Mouse (Mus musculus): Measurements from ENCODE around the gene Ess2. TPM values are rescaled to one million over a fixed set of nuclear protein-coding genes. Genes with fewer than 3 reads are reported as not detected.
"Not testable (repeated sequence)": the region's sequence is repeated elsewhere in the genome, so short reads cannot be mapped to it uniquely, and the experiment has no call there.

Ess2 gene
- polyA plus RNA-seq (2014; fragmentation: Nextera tagmentation; extraction: Ambion mirVana): 50.2 and 54.3 TPM in 2 replicates

DNA sequence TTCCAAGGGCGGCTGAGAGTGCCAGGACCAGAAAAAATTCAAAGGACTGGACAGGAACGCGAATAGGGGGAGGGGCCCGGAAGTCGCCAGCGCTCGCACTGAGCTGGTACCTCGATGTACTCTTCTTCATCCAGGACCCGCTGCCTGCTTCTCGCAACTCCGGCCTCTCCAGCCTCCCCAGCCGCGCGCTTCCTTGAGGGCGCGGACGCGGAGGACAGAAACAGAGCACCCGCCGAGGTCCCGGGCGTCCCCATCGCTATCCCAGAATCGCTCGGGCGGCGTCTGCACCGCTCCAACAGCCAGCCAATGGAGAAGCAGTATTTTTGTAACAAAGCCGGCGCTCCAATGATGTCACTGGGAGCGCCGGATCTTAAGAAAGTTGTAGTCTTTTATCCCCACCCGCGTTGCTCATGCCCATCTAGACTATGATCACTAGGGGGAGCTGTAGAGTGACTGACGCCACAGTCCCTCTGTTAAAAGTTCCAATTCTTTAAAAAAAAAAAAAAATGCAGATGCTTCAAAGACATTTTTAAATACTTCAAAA is at the start of gene Ess2:
Gene Ess2 (minus strand): TSS at position 297 of the 544 bp plus-strand sequence.
- H3K9me3 ChIP-seq (ENCODE audit: control insufficient read depth, low read length): no peaks in the 10 kb centered on the region
- peaks cover 12% of the 10 kb centered on the region; the same call in 1 of the 2 replicates for H3K4me1 ChIP-seq (replicated peaks; ENCODE audit: control insufficient read depth, insufficient read depth, low read length)
- DNase-seq (ENCODE audit: low spot score) (peak; percentile 91), ATAC-seq (replicated peaks; ENCODE audit: low FRiP score) (peak; percentile 97)
- H3K36me3 ChIP-seq (ENCODE audit: control insufficient read depth, insufficient read depth, low read length): no peaks in the 10 kb centered on the region; the same call in 1 of the 2 replicates
- peak within 1 kb of the TSS; percentile 92 for H3K9ac ChIP-seq (ENCODE audit: low read length)
- H3K4me2 ChIP-seq (ENCODE audit: low read depth, low read length, severe bottlenecking): peak within 1 kb of the TSS; percentile 92
- peak within 1 kb of the TSS; percentile 65; the same call in 1 of the 2 replicates for H3K27ac ChIP-seq (ENCODE audit: low read depth, low read length)
- H3K4me3 ChIP-seq (ENCODE audit: low read depth, low read length): peak within 1 kb of the TSS; percentile 80
- peaks cover 43% of the 10 kb centered on the region for H3K27me3 ChIP-seq (ENCODE audit: control insufficient read depth, insufficient read depth, low read length)
- 0% methylated on average over 35 of the region's 35 CpGs for WGBS

DNA sequence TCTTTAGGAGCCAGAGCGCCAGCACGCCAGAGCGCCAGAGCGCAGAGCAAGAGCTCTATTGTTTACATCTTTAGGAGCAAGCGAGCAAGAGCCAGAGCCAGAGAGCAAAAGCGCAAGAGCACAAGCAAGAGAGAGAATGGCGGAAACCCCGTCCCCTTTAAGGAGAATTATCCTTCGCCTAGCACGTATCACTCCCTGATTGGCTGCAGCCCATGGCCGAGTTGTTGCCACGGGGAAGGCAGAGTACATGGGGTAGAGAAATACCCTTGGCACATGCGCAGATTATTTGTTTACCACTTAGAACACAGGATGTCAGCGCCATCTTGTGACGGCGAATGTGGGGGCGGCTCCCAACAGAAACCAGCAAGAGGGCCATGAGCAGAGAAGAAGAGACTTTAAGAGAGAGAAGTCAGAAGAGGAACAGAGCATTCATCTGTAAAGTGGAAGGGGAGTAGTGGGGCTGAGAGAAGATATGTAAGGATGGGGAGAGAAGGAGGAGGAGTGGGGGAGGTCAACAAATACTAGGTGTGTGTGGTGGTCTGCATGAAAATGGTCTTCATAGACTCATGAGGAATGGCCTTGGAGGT is 45.0 kb upstream of the Ess2 start:
- 98% methylated on average over 17 of the region's 17 CpGs for WGBS
- H3K27me3 ChIP-seq (ENCODE audit: control insufficient read depth, insufficient read depth, low read length): not testable (repeated sequence)

DNA sequence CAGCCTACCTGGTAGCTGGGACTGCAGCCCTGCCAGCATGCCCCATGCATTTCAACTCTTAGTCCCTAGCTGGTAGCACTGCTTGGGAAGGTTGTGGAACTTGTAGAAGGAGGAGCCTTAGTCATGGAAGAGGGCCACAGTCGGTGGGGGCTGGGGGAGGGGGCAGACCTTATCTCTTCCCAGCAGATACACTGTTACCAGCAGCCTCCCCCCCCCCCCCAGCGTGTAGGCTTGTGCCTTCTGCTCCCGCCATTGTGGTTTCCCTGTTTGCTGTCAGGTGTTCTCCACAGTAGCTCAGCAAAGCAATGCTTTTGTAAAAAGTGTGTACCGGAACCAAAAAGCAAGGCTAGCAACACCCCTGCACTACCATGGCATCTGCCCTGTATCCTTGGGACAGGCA is 40.5 kb upstream of the Ess2 start:
- Histone ChIP-seq H3K27ac (ENCODE audit: low read depth, low read length) (no peak overlapping the region), H3K4me3 (ENCODE audit: low read depth, low read length) (no peak overlapping the region), H3K36me3 (ENCODE audit: control insufficient read depth, insufficient read depth, low read length) (no peaks in the 10 kb centered on the region), H3K27me3 (ENCODE audit: control insufficient read depth, insufficient read depth, low read length) (no peaks in the 10 kb centered on the region), H3K9ac (ENCODE audit: low read length) (no peak overlapping the region), H3K4me1 (replicated peaks; ENCODE audit: control insufficient read depth, insufficient read depth, low read length) (peaks cover 5% of the 10 kb centered on the region; the same call in 1 of the 2 replicates), H3K9me3 (ENCODE audit: control insufficient read depth, low read length) (no peaks in the 10 kb centered on the region), H3K4me2 (ENCODE audit: low read depth, low read length, severe bottlenecking) (no peak overlapping the region)
- DNase-seq (ENCODE audit: low spot score): no peak
- ATAC-seq (replicated peaks; ENCODE audit: low FRiP score): no peak
- WGBS: 91% methylated on average over 3 of the region's 4 CpGs

More for the DNA sequence above, 45.0 kb upstream of the Ess2 start:
- H3K27ac ChIP-seq (ENCODE audit: low read depth, low read length); H3K4me2 ChIP-seq (ENCODE audit: low read depth, low read length, severe bottlenecking); H3K4me3 ChIP-seq (ENCODE audit: low read depth, low read length); DNase-seq (ENCODE audit: low spot score); H3K36me3 ChIP-seq (ENCODE audit: control insufficient read depth, insufficient read depth, low read length); H3K9ac ChIP-seq (ENCODE audit: low read length); H3K9me3 ChIP-seq (ENCODE audit: control insufficient read depth, low read length); ATAC-seq (replicated peaks; ENCODE audit: low FRiP score); H3K4me1 ChIP-seq (replicated peaks; ENCODE audit: control insufficient read depth, insufficient read depth, low read length): not testable (repeated sequence)

DNA sequence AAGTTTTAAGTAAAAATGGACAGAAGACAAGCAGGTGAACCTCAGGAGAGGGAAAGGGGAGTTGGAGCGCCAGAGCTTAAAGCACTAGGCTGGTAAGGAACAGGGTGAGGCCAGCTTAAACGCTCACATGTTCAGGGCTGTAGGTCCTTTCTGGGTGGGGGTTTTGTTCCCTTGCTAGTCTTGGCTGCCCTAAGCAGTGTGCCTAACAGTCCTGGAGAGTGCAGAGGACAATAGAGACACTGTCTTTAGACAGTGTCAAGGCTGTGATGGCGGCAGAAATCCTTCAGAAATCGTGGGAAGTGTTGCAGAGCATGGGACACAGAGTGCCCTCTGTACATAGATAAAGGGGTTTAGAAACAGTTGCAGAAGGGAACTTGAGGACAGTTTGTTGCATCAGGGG is 38.9 kb upstream of the Ess2 start:
- H3K4me1 ChIP-seq (replicated peaks; ENCODE audit: control insufficient read depth, insufficient read depth, low read length): peaks cover 5% of the 10 kb centered on the region; the same call in 1 of the 2 replicates
- 38% methylated on average over 4 of the region's 4 CpGs for WGBS
- no peaks in the 10 kb centered on the region for H3K9me3 ChIP-seq (ENCODE audit: control insufficient read depth, low read length)
- H3K4me3 ChIP-seq (ENCODE audit: low read depth, low read length): no peak overlapping the region
- peak overlapping the region; percentile 27 for H3K9ac ChIP-seq (ENCODE audit: low read length)
- peak overlapping the region; percentile 48; the same call in 1 of the 2 replicates for H3K27ac ChIP-seq (ENCODE audit: low read depth, low read length)
- no peak for DNase-seq (ENCODE audit: low spot score)
- H3K27me3 ChIP-seq (ENCODE audit: control insufficient read depth, insufficient read depth, low read length): no peaks in the 10 kb centered on the region
- H3K36me3 ChIP-seq (ENCODE audit: control insufficient read depth, insufficient read depth, low read length): no peaks in the 10 kb centered on the region
- no peak overlapping the region for H3K4me2 ChIP-seq (ENCODE audit: low read depth, low read length, severe bottlenecking)
- ATAC-seq (replicated peaks; ENCODE audit: low FRiP score): peak; percentile 46

DNA sequence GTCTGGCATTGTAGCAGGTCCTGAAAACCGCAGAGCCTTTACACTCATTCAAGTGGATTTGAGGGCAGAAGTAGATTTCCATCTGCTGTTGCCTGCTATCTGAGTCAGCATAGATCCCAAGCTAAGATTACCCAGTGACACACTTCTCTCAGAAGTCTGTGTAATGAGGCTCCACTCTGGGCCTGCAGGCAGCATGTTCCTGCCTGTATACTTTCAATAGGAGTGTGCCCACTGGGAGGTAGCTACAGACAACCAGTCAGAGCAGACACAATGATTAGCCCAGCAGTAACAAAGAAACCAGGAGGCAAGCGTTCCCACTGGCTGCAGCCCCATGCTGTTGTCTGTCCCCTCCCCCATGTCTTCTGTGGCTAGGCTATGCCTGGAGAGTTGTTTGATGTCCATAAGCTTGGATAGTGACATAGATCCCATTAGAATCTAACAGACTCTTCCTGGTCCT is 38.3 kb upstream of the Ess2 start:
- Histone ChIP-seq H3K4me2 (ENCODE audit: low read depth, low read length, severe bottlenecking) (no peak overlapping the region), H3K9ac (ENCODE audit: low read length) (peak overlapping the region; percentile 27; the same call in 1 of the 2 replicates), H3K4me1 (replicated peaks; ENCODE audit: control insufficient read depth, insufficient read depth, low read length) (peaks cover 5% of the 10 kb centered on the region; the same call in 1 of the 2 replicates), H3K4me3 (ENCODE audit: low read depth, low read length) (no peak overlapping the region), H3K27ac (ENCODE audit: low read depth, low read length) (peak overlapping the region; percentile 48; the same call in 1 of the 2 replicates), H3K36me3 (ENCODE audit: control insufficient read depth, insufficient read depth, low read length) (no peaks in the 10 kb centered on the region), H3K27me3 (ENCODE audit: control insufficient read depth, insufficient read depth, low read length) (no peaks in the 10 kb centered on the region), H3K9me3 (ENCODE audit: control insufficient read depth, low read length) (no peaks in the 10 kb centered on the region)
- WGBS: 22% methylated on average over 2 of the region's 2 CpGs
- ATAC-seq (replicated peaks; ENCODE audit: low FRiP score): peak; percentile 83
- DNase-seq (ENCODE audit: low spot score): peak; percentile 77

DNA sequence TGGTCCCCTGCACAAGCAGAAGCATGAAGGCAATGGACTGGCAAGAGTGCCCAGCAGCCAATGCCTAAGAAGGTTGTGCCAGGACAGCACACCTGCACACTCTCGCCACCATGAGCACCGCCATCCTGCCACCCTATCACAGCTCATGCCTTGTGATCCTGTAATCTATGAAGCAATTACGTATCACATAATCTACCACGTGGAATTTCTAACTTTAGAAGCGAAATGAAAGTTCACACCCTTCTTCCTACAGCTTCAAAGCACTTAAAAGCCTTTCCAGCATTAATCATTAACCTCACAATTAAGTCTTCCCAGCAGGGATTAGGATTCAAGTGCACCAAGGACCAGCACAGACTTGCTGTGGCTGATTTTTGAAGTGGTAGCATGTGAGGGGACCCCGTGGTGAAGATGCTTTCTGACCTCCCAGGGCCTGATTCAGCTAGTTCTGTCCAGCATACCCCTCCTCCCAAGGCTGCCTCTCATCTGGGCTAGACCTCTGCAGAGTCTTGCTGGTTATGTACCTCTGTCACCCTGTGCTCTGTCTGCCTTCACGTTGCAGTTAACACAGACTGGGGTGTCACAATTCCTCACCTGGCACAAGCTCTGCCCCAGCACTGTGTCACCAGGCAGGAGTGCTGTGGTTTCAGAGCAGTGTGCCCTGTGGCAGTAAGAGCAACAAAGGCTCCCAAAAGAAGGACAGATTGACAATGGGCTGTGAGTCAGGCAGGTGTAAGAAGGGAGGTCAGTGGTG is 34.1 kb upstream of the Ess2 start:
- H3K9ac ChIP-seq (ENCODE audit: low read length): no peak overlapping the region
- DNase-seq (ENCODE audit: low spot score) (no peak), ATAC-seq (replicated peaks; ENCODE audit: low FRiP score) (no peak)
- H3K4me3 ChIP-seq (ENCODE audit: low read depth, low read length): no peak overlapping the region
- peaks cover 5% of the 10 kb centered on the region; the same call in 1 of the 2 replicates for H3K4me1 ChIP-seq (replicated peaks; ENCODE audit: control insufficient read depth, insufficient read depth, low read length)
- 63% methylated on average over 7 of the region's 7 CpGs for WGBS
- H3K4me2 ChIP-seq (ENCODE audit: low read depth, low read length, severe bottlenecking): no peak overlapping the region
- H3K36me3 ChIP-seq (ENCODE audit: control insufficient read depth, insufficient read depth, low read length): no peaks in the 10 kb centered on the region
- no peak overlapping the region for H3K27ac ChIP-seq (ENCODE audit: low read depth, low read length)
- no peaks in the 10 kb centered on the region for H3K27me3 ChIP-seq (ENCODE audit: control insufficient read depth, insufficient read depth, low read length)
- no peaks in the 10 kb centered on the region for H3K9me3 ChIP-seq (ENCODE audit: control insufficient read depth, low read length)

DNA sequence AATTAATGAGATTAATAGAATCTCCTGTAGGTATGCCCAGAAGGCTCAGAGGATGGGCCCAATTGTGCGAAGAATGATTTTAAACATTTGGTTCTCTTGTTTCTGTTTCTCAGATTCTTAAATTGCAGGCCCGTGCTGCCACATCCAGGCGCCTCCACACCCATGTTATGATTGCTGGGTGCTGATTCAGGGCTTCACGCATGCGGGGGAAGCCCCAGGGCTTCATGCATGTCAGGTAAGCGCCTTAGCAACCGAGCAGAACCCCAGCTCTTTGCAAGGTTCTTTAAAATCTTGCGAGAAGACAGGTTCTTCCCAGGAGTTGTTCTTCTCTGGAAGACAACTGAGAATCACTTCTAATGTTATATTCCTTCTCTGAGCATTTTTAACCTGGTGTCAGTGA is 32.3 kb upstream of the Ess2 start:
- no peak overlapping the region for H3K9ac ChIP-seq (ENCODE audit: low read length)
- no peak overlapping the region for H3K27ac ChIP-seq (ENCODE audit: low read depth, low read length)
- no peaks in the 10 kb centered on the region for H3K36me3 ChIP-seq (ENCODE audit: control insufficient read depth, insufficient read depth, low read length)
- DNase-seq (ENCODE audit: low spot score) (no peak), ATAC-seq (replicated peaks; ENCODE audit: low FRiP score) (no peak)
- H3K4me3 ChIP-seq (ENCODE audit: low read depth, low read length): no peak overlapping the region
- WGBS: 77% methylated on average over 8 of the region's 8 CpGs
- no peak overlapping the region for H3K4me2 ChIP-seq (ENCODE audit: low read depth, low read length, severe bottlenecking)
- H3K27me3 ChIP-seq (ENCODE audit: control insufficient read depth, insufficient read depth, low read length): no peaks in the 10 kb centered on the region
- no peaks in the 10 kb centered on the region for H3K9me3 ChIP-seq (ENCODE audit: control insufficient read depth, low read length)
- H3K4me1 ChIP-seq (replicated peaks; ENCODE audit: control insufficient read depth, insufficient read depth, low read length): no peaks in the 10 kb centered on the region

DNA sequence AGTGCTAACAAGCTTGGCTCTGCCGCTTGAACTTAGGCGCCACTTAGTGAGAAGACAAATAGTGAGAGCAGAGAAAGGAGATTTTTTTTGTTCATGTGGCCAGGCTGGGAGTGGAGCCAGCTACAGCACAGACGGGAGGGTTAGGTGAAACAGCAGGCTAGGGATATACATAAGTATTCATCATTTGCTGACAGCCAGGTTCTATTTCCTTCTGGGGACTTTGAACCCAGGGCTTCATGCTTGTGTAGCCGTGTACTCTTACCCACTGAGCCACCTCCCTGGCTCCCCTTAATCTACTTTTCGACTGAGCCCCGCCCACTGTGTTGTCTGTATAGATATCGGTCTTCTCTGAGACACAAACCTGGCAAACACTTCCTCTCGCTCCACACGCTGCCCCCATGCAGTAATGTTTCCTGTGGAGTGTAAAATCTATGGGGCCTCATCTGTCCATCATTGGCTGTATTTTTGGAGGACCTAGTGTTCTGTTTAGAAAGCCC is 28.2 kb upstream of the Ess2 start:
- DNase-seq (ENCODE audit: low spot score) (no peak), ATAC-seq (replicated peaks; ENCODE audit: low FRiP score) (no peak)
- 59% methylated on average over 9 of the region's 9 CpGs for WGBS
- H3K9me3 ChIP-seq (ENCODE audit: control insufficient read depth, low read length): no peaks in the 10 kb centered on the region
- no peak overlapping the region for H3K4me3 ChIP-seq (ENCODE audit: low read depth, low read length)
- H3K4me1 ChIP-seq (replicated peaks; ENCODE audit: control insufficient read depth, insufficient read depth, low read length): no peaks in the 10 kb centered on the region
- no peak overlapping the region for H3K27ac ChIP-seq (ENCODE audit: low read depth, low read length)
- H3K4me2 ChIP-seq (ENCODE audit: low read depth, low read length, severe bottlenecking): no peak overlapping the region
- no peaks in the 10 kb centered on the region for H3K36me3 ChIP-seq (ENCODE audit: control insufficient read depth, insufficient read depth, low read length)
- no peak overlapping the region for H3K9ac ChIP-seq (ENCODE audit: low read length)
- H3K27me3 ChIP-seq (ENCODE audit: control insufficient read depth, insufficient read depth, low read length): no peaks in the 10 kb centered on the region; the same call in 1 of the 2 replicates
